Mouse (Mus musculus) adrenal gland (tissue): Measurements from ENCODE around the gene Scube3.

Experiments used
- intact Hi-C: fragments of 180-260 bp; cut with DNase I; formaldehyde crosslinking; loops from one replicate; pipeline ENCODE4 v1.15.1; 2025
- long read RNA-seq, 2 experiments: library from polyadenylated mRNA; unstranded; transcript quantifications; one replicate each; pipeline ENCODE4 v2.0.0; 2020; ENCODE audit warnings: borderline replicate concordance in 1 of 2; ENCODE audit not compliant: insufficient replicate concordance in 1 of 2

The Scube3 gene
- long read RNA-seq, experiment 1: 0 reads
- long read RNA-seq, experiment 2, partial matches to known transcripts: 1 of 5 reads
- long read RNA-seq, experiment 2, other reads (novel, unspliced or antisense): 4 of 5 reads

DNA sequence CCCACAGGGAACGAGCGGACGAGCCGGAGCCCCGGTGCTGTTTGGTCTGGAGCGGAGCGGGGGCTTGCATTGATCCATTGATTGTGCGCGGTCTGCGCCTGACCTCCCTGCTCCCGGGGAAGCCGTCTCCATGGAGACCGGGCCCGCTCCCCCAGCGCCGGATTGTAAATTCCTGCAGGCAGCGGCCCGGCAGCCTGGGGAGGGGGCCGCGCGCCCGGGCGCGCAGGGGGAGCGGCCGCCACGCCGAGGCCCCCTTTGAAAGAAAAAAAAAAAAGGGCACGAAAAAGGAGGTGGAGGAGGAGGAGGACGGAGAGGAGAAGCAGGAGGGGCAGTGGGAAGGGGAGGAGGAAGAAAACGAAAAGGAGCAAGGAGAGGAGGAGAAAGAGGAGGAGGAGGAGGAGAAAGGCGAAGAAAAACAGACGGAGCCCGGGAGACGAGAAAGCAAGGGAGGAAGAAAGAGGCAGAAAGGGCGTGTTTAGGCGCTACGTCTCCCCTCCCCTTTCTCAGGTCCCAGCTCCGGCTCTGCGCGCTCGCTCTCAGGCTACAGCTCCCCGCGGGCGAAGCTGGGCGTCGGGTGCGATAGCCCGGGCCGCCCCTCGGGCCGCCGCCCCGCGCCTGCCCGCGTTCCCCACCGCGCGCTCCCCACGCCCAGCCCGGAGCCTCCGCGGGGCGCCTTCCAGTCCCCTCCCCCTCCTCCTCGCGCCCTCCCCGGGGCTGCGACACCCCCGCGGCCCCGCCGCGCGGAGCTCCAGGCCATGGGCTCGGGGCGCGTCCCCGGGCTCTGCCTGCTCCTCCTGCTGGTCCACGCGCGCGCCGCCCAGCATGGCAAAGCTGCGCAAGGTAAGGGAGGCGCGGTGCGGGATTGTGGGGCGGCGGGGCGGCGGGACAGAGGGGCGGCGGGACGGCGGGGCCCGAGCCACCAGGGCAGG is at the start of gene Scube3:
TSS of gene Scube3 (plus strand) at position 371 of the 929 bp plus-strand sequence.
- intact Hi-C loops: no loop called here

DNA sequence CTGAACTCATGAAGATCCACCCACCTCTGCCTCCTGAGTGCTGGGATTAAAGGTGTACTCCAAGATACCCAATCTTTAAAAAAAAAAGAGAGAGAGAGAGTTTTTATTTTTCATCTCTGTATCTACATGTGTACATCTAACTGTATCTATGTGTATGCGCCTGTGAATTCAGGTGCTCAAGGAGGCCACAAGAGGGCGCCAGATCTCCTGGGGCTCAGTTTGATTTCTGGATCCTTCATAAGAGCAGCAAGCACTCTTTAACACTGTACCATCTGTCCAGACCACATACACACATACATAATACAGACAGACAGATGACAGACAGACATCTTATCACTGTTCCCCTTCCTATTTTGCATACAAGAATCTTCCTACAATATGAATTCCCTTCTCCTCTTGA is 49.6 kb upstream of the Scube3 start:
- intact Hi-C loops: no loop called here

DNA sequence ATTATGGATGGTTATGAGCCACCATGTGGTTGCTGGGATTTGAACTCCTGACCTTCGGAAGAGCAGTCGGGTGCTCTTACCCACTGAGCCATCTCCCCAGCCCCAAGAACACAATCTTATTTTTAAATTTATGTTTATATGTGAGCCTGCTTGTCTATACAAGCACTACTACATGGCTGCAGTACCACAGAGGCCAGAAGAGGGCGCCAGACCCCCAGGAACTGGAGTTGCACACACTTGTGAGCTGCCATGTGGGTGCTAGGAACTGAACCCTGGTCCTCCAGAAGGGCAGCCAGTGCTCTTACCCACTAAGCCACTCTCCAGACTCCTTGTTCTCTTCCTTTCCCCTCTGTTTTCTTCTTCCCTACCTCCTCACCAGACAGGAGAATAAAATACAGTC is 48.1 kb upstream of the Scube3 start:
- intact Hi-C loops: no loop called here

DNA sequence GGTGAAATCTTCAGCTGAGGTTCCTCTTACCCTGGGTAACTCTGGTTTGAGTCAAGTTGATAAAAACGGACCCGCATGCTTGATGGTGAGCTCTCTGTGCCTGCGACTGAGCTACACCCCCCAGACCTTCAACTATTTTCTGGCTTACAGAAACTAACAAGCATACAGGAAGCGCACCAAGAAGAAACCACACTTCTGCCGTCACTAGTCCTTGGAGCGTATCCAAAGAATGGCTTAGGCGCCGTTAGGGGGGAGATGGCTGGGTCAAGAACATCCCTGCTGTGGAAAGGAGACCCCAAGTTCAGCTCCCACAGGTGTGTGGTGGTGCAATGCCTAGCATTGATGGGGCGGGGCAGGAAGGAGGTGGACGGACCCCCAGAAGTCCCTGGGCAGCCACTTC is 45.5 kb upstream of the Scube3 start:
- intact Hi-C loops: no loop called here

DNA sequence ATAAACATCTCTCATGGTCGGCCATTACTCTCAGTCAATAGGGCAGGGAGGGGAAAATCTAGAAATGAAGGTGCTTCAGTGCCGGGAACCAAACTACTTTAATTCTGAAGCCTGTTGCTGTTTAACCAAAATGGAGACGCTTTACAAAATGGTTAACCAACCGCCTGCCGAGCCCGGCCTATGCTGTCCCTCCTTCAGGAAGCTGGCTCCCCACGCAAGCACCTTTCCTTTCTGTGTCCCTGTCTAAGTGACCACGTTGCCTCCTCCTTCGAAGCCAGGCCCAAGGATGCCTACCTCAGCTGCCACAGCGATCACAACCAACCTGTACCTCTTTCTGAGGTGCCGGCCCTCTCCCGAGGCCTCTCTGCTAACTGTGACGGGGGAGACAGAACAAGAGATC is 44.6 kb upstream of the Scube3 start:
- intact Hi-C loops: no loop called here

DNA sequence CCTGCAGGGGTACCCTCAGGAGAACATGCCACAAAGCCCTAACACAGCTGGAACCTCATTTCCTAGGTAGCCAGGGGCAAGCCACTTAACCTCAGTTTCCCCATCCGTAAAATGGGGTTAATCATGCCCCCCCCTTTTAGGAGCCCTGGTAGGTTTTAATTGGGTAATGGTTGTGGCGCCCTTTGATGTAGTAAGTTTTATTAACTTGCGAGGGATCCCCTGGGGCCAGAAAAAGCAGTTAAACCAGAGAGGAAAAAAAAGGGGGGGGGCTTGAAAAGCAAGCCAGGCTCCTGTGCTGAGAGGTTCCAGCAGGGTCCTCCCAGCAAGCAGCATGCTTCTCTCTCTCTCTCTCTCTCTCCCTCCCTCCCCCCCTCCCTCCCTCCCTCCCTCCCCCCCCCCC is 42.9 kb upstream of the Scube3 start:
- intact Hi-C loops: no loop called here

DNA sequence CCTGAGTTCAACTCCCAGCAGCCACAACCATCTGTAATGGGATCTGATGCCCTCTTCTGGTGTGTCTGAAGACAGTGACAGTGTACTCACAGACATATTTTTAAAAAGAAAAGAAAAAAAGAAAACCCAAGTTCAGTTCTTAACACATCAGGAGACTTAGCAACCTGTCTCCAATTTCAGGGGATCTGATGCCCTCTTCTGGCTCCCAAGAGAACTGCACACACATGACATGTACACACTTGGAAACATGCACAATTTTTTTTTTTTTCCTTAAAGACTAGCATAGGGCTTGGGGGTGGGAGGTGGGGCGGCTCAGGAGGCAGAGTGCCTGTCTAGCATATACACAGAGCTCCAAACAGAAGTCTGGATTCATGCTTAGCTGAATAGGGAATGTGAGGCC is 41.3 kb upstream of the Scube3 start:
- intact Hi-C loops: no loop called here

DNA sequence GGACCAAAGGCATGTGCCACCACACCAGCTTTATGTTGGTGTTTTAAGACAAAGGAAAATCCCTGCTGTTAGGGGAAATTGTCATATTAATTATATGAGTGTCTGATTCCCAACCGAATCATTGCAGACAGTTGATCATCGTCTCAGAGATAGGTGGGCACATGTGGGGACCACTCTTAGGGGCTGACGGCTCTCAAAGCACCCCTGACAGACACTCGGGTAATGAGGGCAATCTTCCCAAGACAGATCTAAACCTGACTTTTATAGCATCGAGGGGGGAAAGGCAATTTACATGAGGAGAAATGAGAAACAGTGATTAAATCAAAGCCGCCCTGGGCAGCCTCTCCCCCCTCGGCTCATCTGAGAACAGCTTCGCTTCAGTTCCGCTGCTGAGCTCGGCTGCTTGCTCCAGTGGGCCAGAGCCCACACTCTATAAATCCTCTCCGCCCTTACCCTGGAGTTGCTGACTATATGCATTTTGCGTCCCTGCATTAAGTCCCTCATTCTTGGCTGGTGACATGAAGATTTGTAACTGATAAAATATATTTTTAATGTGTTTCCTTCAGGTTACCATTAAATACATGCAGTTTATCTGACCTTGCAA is 40.6 kb upstream of the Scube3 start:
- intact Hi-C loops: no loop called here

DNA sequence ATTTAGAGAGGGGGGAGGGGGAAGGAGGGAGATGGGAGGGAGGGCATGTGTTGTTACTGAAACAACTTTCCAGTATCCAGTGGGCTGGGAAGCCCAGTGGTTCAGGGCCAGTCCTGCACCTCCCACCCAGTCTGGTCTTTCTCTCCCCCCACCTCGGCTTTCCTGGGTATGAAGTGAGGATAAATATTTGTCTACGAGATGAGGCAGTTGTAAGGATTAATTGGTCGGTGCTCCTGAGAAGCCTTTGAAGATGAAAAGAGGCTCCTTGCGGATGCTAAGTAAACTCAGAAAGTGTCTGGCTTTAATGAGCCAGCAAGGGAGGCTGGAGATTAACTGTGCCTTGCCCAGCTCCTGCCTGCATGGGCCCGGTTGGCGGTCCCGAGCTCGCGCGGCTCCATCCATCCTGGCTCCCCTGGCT is 40.0 kb upstream of the Scube3 start:
- intact Hi-C loops: no loop called here

DNA sequence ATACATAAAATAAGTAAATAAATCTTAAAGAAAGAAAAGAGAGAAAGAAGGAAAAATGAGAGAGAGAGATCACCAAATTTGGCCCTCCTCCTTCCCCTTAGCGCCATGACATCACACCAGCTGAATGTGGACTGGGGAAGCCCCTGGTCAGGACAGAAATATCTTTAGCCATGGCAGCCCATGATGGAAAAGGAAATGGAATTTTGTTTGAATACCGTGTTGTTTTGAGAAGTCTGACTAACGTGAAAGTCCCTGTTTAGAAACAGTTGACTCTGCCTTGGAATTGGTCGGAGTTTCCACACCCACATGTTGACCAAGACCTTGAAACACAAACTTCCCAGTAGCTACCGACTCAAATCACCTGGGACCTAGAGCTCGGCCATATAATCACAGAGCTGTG is 37.5 kb upstream of the Scube3 start:
- intact Hi-C loops: no loop called here

DNA sequence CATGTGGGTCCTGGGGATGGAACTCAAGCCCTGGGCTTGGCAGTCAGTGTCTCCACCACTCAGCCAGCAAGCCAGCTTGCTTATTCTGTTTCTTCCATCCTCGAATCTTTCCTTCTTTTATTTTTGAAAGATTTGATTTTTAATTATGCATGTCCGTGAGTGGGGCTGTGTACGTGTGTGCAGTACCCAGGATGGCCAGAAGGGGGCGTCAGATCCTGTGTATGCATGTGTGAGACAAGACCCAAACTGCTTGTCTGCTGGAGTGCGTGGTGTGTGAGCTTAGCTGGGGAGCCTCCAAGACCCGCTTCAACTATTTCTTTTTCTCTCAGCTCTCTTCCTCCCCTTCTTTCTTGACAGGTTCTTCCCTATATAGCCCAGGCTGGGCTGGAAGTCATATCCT is 35.6 kb upstream of the Scube3 start:
- intact Hi-C loops: no loop called here

DNA sequence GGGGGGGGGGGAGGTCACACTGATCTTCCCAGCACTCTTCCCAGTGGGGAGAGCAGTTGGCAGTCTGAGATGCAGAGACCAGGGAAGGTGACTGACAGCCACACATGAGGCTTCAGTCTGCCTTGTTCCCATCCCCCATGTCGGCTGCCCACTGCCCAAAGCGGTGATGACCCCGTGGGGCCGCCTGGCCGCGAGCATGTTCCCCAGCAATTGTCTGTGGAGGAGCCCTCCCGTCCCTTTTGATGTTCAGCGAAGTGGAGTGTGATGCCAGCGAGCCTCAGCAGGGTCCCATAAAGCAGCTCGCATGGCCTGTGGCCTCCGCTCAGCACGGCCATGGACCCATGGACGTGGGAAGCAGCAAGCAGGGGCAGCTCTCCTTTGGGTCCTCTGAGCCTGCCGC is 34.7 kb upstream of the Scube3 start:
- intact Hi-C loops: no loop called here

DNA sequence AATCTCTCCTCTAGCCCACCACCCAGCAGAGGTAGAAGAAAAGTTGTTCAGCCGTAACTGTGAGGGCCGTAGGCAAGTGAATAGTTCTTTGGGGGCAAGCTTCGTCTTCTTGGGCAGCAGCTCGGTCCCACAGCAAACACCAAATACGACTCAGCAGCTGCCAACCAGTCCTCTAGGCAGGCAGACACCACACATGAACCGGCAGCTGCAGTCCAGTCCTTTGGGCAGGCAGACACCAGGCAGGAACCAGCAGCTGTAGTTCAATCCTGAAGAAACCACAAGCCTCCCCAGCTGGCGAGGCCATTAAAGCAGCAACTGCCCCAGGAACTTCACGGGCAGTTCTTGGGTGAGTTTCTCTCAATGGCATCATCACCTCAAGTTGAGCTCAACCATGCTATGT is 29.7 kb upstream of the Scube3 start:
- intact Hi-C loops: no loop called here

DNA sequence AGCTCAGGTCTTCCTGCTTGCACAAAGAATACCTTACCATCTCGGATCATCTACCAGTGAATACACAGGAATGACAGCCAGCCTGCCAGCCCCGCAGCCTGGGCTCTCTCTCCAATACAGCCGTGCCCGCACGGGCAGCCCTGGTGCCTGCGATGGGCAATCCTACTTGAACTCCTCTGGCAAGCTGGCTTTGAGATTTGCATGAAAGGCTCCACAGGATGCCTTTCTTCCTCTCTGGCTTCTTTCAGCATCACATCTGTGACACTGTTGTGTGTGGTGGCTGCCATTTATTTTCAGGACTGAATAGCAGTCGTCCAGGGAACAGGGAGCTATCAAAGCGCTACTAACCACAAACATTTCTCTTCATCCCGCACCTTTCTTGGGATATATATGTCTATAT is 25.6 kb upstream of the Scube3 start:
- intact Hi-C loops: no loop called here

DNA sequence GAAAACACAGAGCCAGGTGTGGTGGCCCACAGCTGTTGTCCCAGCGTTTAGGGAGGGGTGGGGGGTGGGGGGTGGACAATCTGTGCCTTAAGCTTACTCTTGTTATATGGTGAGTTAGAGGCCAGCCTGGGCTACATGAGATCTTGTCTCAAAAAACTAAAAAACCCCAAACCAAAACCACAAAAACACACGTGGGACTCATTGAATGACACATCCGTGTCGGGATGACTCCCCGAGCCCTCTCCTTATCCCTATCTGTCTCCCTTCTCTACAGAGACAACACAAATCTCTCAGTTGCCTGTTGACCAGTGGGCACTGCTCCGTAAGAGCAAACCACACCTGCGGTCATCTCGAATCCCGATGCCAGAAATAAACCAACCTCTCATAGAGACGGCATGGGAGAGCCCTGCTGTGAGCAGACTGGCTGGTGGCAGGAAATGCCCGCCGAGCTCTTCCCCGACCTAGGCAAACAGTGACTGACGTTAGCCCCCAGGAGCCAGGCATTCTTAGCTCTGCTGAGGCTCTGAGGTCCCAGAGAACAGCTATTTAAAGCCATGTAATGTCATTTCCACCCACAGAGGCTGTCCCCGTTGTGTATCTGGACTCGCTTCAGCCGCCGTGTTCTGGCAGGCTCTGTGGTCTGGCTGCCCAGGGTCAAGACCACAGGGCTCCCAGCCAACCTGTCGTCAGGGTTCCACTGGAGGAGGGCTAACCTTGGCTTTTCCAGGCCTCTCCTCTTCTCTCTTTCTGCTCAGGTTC is 24.3 kb upstream of the Scube3 start:
- intact Hi-C loops: no loop called here

DNA sequence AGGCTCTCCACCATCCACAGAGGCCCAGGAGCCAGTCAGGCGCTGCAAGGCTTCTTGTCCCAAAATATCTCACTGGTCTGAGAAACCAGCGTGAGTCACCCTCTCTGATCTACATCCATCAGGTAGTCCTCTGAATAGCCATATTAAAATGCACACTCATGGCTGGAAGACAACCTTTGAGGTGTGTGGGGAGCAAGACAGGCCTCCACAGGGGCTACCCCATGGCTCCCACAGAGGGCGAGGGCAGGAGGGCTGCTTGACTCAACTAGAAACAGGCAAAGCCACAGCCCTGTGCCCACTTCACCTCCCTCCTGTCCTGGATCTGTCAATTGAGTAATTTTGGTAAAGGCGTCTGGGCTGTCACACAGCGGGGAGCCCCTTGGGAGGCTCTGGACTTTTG is 21.5 kb upstream of the Scube3 start:
- intact Hi-C loops: no loop called here

DNA sequence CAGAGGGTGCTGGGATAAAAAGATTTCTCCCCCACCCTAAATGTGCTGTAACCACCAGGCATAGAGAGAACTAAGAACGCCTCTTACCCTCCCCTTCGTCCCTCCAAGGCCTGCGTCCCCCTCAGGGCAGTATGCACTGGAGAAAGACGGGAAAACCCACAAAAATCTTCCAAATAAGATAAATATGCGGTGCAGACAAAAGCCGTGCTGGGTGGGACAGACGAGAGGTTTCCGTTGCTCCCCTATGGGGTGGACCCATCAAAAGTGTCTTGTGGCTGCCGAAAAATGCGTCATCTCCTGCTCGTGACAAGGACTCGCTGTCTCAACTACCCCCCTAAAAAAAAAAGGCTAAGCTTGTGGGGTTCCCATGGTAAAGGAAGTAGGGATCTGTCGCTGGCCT is 19.0 kb upstream of the Scube3 start:
- intact Hi-C loops: no loop called here

DNA sequence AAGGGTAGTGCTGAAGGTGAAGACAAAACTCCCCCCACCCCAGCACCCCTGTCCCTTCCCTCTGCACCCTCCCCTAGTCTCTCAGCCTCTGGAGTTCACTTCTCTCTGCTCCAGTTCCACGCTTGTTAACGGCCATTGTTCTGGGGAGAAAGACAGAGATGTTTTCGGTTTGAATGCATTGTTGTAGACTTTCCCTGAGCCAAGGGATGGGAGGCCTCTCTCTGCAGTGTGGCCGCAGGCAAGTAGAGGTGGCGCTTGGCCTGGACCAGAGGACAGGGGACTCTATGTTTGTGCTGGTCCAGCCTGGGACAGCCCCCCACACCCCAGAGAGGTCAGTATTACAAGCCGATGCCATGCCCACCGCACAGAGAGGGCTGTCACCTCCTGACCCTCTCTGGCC is 18.3 kb upstream of the Scube3 start:
- intact Hi-C loops: no loop called here

DNA sequence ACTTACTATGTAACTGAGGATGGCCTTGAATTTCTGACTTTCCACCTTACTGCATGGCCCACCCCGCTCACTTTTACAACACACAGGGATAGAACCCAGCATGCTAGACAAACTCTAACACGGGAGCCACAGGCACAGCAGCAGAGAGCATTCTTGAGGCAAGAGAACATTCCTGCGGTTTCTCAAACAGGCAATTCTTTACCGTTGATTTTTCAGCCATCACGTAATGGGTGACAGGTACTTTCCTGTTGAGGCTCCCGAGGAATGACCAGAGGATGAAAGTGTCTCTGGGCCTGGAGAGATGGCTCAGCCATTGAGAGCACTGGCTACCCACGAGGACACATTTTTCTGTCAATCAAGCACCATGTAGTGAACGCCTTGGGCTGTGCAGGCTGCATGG is 17.6 kb upstream of the Scube3 start:
- intact Hi-C loops: no loop called here

DNA sequence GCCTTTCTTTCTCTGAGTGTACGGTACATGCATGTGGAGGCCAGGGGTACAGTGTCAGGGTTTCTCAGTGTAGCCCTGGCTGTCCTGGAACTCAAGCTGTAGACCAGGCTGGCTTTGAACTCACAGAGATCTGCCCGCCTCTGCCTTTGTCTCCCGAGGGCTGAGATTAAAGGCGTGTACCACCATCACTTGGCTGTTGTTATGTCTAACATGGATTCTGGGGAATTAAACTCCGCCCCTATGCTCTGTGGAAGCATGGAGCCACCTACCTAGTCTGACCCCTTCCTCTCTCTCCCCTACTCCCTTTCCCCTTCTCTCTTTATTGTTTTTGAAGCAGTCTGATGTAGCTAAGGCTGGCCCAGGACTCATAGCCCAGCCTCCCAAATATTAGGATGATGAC is 12.1 kb upstream of the Scube3 start:
- intact Hi-C loops: loop anchor here (5.0 kb wide), 1 partner anchor 42 kb away; no protein-coding TSS in a partner anchor

DNA sequence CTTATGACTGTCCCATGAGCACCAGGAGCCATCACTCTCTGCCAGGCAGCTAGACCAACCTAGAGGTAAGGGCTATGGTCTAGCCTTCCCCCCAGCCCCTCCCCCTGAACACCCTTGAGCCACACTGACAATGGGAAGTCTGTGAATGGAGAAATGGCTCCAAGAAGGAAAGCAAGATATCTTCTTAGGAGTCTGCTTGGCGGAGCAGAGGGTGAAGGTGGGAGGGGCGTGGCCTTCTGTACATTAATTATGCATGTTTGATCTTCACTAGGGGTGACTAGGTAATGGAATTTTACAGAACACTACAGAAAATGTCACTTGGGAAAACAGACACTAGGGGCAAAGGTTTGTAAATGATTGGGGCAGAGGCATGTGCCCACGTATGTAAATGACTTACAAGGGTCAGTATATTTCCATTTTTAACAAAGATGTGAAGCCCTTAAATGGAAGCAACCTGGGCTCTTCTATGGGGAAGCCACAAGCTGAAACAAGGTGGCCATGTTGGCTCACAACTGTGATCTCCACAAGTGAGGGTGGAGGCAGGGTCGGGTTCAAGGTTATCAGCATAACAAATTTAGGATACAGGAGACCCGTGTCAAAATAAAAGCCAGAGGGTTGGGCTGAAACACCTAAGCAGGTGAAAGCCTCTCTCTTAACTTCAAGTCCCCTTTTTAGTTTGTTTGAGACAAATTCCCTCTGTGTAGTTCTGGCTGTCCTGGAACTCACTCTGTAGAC is 11.4 kb upstream of the Scube3 start:
- intact Hi-C loops: loop anchor here (5.0 kb wide), 1 partner anchor 43 kb away; no protein-coding TSS in a partner anchor
